Mouse (Mus musculus) granulocyte monocyte progenitor cell, adult 5-6 weeks (primary cell): Measurements from ENCODE around the gene Vegfa. TPM values are rescaled to one million over a fixed set of nuclear protein-coding genes. Genes with fewer than 3 reads are reported as not detected.
A peak's percentile ranks its signal among the peaks of the same experiment; 100 is the strongest.
"Not testable (repeated sequence)": the region's sequence is repeated elsewhere in the genome, so short reads cannot be mapped to it uniquely, and the experiment has no call there.

Experiments
- ATAC-seq: replicated peaks from 2 replicates; pipeline ENCODE4 v1.8.0; 2016; ENCODE audit warnings: mild to moderate bottlenecking, moderate TSS enrichment, inconsistent platforms; ENCODE audit not compliant: poor library complexity, severe bottlenecking
- total RNA-seq, 2 experiments: library from RNA; stranded (forward) in 1 of 2; stranded (reverse) in 1 of 2; fragments of 200-712, 200-1000 nt in 1 of 2; fragments of >200 nt in 1 of 2; fragmentation: Nextera tagmentation in 1 of 2; gene quantifications; 2 replicates each; pipeline ENCODE4 v1.2.3; 2014 to 2017

The Vegfa gene
- total RNA-seq, 2 experiments from 2014 or later: 28.6 to 34.3 TPM

DNA sequence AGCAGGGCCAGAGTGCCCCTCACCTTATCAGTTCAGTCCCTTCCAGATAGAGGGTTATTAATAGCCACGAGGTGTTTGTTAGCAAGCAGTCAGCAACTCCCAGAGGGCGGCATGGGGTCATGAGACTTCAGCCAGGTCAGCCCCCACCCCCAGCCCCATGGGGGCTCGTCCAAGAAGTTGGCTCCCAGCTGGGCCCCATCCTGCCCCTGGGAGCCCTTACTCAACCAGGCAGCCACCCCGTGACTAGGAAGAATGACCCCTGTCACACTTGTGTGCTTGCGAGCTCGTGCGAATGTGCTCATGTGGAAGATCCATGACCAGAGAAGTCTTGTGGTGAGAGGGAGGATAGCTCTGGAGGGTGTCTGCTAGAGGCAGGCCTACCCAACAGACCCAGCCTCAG, 23.0 kb downstream of the Vegfa start:
- no peak for ATAC-seq

DNA sequence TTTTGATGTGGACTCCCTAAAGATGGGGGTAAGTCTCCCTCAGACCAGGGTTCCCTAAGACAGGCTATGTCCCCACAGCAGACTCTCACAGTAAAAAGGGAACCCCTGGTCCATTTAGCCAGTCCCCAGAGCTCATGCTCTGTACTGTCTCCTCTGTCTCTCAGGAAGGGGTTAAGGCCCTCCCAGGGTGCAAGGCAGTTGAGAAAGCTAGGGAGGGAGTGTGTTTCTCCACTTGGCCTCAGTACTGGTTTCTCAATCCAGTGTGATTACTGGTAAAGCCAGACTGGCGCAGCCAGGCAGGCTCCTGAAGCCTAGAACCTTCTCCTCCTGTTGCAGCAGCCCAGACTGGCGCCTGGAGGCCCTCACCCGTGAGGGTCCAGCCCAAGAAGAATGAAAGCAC, 26.7 kb downstream of the Vegfa start:
- peak; percentile 93 for ATAC-seq

DNA sequence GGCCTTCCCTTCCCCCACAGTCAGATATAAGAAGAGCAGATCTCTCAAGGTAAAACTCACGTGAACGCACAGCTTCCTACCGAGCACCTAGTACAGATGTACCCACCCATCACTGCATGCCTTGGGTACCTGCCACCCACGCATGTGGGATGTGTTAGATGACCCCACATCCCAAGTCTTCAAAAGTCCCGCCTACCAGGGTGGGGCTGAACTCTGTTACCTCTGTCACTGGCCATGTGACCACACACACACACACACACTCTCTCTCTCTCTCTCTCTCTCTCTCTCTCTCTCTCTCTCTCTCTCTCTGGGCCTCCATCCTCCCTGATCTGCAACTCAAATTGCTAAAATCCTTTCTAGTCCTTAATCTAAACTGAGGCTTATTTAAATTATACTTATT, 27.7 kb downstream of the Vegfa start:
- ATAC-seq: no peak

DNA sequence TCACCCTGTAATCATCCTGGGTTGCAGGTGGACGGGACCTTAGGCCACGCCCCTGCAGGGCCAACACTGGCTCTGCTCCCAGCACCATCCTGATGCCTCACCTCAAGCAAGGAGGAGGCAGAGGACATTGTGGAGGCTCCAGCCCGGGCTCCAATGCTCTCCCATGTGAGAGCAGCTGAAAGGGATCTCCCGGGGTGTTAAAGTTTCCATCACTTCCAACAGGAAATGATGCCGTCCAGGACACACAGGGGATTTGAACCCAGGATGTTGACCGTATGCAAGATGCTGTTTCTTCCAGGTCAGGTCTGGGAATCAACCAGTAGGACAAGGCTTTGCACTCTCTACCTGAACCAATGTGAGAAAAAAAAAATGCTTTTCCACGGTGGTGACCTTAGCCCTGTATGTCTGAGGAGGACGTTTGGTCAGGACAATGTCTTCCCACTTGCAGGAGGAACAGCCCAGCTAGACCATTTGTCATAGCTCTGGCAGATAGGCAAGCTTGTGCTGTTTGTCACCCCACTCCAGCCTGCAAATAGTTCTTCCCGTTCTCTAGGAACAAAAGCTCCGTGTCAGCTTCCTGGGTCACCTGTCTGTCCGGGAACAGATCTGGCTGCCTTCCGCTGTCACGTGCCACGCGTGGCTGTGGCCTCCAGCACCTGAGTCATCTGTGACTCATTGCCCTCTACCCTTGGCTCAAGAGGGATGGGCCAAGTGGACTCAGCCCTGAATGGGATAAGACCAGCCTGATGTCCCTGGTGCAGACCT, 28.3 kb downstream of the Vegfa start:
- no peak for ATAC-seq

DNA sequence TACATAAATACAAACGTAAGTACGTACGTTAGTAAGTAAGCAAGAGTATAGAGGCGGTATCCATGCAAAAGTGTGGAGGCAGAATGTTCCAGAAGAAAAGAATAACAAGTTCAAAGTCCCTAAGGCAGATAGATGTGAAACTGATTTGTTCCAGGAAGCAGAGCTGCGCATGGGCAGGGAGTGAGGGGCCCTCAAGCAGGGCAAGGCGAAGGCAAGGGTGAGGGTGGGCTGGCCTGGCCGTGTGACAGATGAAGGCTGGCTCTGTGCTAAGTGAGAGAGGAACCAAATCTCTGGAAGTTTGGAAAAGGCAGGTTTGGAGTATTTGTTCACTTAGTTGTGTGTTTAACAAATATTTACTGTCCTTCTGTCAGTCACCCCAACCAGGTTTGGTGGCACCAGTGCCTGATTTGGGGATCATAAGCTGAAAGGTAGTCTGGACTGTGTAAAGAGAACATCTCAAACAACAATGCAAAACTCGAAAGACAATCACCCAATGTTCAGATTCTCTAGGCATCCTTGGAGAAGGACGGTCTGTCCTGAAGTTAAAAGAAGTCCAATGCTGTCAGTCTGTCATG, 32.7 kb downstream of the Vegfa start:
- ATAC-seq: no peak

DNA sequence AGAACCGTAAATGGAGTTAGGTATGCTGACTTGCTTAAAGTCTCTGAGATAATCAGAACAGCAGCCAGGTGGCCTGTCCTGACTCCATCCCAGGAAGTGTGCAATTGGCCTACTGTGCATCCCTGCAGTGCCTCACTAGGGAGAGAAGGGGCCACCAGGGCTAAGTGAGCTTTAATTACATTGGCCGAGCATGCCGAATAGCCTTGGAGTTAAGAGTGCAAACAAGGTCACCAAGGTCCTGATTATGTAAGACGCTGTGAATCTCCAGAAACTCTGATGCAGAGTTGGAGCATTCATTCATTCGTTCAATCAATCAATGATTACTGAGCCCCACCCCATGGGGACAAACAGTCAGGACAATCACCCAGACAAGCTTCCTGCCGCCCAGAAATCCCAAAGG, 33.8 kb downstream of the Vegfa start:
- no peak for ATAC-seq

DNA sequence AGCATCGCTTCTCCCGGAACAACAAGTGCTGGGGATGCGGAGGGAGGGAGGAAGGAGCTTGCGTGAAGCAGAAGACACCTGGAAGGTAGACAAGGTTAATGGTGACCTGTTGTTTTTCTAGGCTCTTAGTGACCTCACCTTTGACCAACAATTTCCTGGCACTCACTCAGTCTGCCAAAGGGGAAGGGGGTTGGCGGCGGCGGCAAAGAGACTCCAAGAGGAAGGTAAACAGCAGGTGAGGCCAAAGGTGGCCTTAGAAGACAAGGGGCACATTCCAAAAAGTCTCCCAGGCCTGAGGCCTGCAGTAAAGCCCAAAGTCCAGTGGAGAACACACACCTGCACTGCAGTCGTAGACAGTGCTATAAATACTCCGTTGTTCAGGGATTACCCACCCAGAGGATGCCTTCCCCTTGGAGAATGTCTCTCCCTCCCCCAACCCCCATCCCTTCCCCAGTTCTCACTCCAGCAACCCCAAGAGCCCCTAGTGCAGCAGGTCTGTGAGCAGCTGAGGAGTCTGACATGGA, 35.2 kb downstream of the Vegfa start:
- ATAC-seq: no peak

DNA sequence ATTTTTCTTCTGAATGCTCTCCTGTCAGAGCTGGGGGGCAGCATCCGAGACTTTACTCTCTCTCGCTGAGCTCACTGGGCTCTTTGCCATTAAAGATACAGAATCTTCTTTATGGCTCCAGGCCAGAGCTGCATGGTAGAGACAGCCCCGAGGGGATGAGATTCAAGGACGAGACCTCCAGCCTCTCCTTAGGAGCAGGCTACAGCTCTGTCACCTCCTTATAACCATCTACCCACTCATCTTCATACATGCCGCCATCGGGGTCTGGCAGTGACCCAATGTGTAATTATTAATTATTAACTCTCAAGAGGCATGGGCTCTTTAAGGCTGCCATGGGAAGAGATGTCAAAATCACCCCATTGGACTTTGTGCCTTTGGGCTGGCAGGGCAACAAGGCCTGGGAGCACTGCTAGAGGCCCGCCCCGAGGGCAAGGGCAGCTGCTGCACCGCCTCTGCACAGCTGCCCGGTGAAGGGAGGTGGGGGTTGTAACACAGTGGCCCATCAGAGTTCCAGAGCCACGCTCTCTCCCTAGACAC, 37.8 kb downstream of the Vegfa start:
- ATAC-seq: no peak

DNA sequence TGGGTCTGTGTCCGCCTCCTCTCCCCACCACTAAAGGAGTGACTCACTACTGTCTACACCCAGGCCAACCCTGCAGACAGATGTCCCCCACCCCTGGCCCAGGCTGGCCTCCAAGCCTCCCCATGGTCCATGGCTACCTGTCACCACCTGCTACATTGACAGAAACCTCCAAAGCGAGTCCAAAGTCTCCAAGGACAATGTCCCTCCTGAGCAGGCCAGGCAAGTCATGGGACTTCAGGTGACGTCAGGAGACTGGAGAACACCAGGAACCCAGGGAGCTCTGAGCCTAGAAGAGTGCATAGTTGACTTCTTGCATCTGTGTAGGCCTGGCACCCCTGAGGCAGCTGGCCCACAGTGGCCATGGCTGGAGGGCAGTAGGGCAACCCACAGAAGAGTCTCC, 45.3 kb downstream of the Vegfa start:
- ATAC-seq: no peak

DNA sequence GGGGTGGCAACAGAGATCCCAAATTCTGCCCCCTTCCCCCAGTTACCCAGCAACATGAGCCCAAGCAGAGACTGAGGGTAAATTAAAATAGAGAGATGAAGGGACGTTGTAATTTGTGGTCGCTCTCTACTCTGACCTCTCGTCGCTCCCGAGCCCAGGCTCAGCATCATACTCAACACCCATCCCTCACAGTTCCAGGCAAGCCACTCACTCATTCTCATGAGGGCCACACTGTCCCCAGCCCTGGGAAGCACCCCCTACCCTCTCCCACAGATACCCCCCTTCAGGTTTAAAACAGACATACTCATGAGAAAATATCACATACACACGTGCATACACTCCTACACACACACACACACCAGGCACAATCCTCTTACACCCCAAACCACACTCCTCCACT, 45.8 kb downstream of the Vegfa start:
- no peak for ATAC-seq

DNA sequence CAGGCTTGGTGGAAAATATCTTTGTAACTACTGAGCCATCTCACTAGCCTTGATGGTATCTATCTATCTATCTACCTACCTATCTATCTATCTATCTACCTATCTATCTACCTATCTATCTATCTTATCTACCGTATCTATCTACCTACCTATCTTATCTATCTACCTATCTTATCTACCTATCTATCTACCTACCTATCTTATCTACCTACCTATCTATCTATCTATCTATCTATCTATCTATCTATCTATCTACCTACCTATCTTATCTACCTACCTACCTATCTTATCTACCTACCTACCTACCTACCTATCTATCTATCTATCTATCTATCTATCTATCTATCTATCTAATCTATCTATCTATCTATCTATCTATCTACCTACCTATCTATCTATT, 49.0 kb downstream of the Vegfa start:
- ATAC-seq: not testable (repeated sequence)

DNA sequence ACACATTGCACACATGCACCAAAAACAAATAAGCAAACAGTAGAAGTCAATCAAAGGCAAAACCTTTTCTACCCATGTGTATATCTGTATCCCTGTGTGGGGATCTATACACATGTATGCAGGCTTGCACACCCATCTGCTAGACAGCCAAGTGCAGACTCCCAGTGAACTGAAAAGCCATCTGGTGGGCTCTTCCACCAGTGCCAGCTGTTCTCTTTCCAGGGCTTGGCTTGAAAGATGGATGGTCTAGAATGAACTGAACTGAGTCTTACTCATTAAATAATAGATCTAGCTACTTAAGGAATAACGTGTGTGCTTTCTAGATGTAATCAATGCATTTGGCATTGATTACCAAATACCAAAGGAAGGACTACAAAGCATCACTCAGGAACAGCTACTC, 50.3 kb downstream of the Vegfa start:
- no peak for ATAC-seq

DNA sequence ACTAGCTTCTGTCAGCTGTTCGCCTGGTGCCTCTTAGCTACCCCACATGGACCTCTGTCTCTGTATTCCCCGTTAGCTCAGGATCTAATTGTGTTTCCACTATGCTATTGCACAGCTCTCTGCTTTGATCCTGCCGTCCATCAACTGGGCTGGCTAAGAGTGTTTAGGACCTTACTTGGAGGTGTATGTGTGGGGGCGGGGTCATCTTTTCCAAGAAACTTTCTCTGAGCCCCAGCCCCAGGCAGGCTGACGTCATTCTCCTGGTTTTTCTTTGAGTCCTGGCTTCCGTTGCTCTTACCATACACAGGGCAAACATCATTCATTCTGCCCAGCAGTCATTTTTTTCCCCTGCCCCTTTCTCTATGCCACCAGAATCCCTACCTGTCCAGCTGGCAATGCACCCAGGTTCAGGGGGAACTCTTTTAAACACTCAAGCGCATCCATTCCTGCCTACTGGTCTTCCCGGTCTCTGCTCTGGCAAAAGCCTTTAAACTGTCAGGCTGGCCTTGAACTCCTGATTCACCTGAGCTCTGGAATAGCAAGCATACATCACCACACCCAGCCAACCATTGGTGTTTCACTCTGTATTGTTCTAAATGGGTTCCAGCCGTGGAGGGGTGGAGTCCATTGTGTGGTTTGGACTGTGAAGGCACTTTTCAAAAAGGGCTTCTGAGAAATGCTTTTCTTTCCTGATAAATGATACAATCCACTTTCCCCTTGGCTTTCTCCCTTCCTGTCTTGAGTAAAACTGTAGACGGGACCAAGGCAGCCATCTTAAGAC, 53.0 kb downstream of the Vegfa start:
- ATAC-seq: no peak

DNA sequence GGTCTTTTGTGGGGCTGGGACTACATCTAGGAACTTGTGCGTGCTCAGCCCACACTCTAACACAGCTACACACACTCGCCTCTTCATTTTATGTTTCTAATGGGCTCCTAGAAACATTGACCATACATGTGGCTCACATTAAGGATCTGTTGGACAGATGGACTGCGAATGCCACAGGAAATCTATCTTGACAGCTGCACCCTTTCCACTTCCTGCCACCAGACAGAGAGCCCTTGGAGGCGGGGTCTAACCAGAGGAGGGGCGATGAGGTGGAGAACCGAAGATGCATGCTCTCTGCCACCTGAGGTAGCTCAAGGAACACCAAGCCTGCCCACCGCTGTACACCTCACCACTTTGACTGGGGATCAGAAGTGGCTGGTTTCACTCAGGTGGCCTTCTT, 57.7 kb downstream of the Vegfa start:
- ATAC-seq: peak; percentile 69

DNA sequence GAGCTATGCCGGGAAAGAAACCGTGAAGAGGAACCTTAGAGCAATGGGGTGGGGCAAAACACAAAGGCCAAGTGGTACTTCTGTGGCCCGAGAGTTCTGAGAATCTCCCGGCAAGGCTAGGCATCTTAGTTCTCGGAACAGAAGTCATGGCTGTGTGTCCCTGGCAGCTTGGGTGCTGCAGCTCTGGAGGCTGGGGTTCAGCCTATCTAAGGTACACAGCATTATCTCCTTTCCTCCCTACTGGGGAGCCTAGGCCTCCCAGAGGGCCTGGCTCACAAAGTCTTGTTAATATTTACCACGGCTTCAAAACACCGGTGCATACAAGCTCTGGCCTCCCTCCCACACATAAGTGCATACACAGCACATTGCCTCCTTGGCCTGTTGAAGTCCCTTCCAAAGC, 59.0 kb downstream of the Vegfa start:
- ATAC-seq: no peak

DNA sequence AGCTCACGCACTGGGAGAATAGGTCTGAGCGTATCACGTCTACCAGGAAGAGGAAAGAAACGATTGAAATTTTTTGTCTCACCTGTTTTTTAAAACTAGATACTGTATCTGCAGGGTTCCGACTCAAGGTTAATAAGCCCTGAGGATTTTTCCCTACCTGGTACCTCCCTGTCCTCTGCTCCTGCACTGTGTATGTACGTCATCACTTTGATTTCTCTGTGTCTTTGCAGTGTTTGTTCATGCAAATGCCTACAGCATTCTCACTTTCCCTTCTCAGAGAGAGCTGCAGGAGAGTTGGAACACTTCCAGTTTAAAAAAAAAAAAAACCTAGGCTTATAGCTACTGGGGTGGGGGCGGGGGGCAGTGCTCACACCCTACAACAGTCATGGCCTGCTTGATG, 59.8 kb downstream of the Vegfa start:
- ATAC-seq: no peak

DNA sequence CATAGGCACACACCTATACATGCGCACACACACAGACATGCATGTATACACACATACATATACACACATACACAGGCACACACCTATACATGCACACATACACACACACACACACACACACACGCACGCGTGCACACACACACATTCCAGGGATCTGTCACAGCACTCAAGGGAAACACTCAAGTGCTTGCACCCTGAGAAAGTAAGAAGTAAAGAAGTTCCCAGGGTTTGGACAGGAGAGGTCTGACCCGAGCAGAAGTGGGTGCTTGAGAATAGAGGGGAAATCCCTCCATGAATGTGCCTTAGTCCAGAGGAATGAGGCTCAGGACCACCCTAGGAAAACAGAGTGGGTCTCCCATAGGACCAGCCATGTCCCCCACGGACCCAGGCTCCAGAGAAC, 60.4 kb downstream of the Vegfa start:
- ATAC-seq: no peak

DNA sequence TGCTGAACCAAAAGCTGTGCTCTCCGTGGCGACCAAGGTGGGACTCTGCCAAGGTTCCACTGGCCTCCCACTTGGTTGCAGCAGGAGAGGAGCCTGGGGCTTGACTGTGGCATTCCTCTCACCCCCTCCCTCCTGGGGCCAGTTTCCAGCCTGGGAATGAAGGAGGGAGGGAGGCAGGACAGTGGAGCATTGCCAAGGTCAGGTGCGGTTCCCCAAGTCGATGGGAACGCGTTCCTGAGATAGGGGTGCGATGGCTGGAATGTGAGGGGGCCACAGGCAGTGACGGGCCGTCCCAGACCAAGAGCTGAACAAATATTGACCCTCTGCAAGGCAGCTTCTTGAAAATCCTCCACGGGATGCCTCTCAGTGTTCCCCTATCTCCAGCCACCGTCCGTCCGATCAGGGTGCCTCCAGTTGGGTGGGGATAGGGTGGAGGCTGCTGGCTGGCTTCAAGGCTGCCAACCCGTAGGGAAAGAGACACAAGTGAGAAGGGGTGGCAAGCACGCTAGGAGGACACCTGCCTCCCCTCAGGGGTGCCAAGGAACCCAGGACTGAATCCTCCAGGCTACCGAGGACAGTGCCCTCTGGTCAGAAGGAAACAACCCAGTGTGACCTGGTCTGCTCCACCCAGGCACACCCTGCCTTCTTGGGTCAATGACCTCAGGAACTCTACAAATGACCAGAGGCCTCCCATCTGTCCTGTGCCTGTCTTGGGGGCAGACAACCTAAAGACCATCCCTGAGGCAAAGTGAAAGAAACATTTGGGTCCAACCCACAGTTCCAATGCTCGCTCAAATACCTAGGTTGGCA, 61.2 kb downstream of the Vegfa start:
- no peak for ATAC-seq

DNA sequence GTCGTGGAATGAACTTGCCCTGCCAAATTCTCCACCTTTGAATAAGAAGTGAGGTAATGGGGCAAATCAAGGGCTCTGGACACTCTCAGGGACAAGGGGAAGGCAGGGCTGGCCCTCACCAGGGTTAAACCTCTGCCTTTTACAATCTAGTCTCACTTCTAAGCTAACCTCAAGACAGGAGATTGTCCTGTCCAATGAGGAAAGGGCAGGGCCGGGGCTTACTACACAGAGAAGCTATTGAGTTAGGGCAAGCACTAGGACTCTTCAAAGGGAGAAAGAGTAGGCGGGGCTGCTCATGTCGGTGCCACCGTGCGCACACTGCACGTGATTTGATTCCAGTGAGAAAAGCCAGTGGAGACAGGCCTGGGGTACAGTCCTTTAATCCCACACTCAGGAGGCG, 62.6 kb downstream of the Vegfa start:
- ATAC-seq: no peak

DNA sequence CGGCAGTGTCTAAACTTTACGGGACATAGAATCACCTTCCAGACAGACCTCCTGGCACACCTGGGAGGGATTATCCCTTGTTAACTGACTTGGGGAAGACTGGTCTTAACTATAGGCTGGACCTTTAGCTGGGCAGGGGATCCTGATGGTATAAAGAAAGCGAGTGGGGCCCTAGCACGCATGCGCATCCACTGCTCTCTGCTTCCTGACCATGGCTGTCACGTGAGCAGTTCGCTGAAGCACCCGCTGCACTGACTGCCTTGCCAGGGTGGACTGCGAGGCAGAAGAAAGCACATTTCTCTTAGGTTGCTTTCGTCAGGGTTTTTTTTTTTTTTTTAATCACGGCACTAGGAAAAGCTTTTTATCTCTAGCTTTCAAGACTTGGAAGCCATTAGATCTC, 63.8 kb downstream of the Vegfa start:
- no peak for ATAC-seq
